Mouse (Mus musculus) bone marrow macrophage, adult 2 months (primary cell): Measurements from ENCODE around the gene Zfp526.

Experiments
- CTCF ChIP-seq: IDR thresholded peaks from 2 replicates; pipeline ENCODE4 v1.5.1; 2012; ENCODE audit warnings: low read depth, mild to moderate bottlenecking, low read length, moderate library complexity
- POLR2A ChIP-seq: IDR thresholded peaks from 2 replicates; pipeline ENCODE4 v1.6.1; 2012; ENCODE audit warnings: mild to moderate bottlenecking, low read depth, low read length, borderline replicate concordance

DNA sequence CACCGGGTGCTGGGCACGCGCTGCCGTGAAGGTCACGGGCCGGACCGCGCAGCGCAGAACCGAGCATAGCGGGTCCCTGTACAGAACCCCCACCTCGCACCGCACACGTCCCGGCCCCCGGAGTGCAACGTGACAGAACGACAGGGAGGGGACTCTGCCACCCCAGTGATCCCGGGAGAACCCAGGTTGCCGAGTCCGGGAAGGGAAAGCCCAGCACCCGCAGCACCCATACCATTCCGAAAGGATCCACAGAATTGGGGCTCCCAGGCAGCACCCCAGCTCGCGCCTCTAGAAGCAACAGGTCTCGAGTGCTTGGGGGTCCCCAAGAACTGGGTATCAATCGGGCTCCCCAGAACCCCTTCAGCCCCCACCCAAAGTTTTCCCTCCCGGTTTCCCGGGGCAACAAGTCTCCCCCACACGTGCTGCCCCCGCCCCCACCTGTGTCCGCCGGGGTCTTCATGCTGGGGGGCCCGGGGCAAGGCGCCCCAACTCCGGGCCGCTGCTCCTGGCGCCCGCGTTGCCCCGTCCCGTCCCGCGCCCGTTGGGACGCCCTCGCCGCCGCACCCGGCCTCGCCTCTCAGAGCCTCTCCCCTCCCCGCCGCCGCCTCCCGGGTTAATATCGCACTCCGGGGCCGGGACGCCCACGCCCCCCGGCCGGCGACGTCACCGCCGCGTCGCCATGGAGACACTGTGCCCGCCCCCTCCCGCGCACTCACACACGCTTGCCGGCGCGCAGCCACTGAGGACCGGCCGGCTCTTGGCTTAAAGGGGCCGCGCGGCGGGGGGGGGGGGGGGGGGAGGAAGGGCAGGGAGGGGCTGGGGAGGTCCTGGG is 29.1 kb downstream of the Zfp526 start, which contains the start of gene Erf:
- TF ChIP-seq CTCF = no peak
- no peak for TF ChIP-seq POLR2A
